Mouse (Mus musculus): ENCODE measurements around the gene Hand2.

Gene Hand2

DNA sequence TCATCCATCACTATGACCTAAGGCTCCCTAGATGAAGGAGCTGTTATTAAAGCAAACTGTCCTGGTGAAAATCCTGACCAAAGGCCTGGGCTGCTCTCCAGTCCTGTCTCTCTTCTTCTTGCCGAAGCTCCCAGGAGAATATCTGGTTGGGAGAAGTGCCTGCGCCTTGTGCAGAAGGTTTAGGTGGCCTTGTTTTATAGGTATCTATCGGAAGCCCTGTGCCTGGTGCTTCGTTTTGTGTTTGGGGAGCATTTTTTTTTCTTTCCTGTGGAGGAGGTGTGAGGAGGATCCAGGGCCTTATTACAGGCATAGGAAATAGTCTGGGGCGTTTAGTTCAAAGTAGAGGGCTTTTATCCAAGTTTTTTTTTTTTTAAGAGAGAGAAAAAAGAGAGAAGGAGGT is 3.9 kb downstream of the Hand2 start:
- in situ Hi-C loops (cut with MboI) = no loop called here

DNA sequence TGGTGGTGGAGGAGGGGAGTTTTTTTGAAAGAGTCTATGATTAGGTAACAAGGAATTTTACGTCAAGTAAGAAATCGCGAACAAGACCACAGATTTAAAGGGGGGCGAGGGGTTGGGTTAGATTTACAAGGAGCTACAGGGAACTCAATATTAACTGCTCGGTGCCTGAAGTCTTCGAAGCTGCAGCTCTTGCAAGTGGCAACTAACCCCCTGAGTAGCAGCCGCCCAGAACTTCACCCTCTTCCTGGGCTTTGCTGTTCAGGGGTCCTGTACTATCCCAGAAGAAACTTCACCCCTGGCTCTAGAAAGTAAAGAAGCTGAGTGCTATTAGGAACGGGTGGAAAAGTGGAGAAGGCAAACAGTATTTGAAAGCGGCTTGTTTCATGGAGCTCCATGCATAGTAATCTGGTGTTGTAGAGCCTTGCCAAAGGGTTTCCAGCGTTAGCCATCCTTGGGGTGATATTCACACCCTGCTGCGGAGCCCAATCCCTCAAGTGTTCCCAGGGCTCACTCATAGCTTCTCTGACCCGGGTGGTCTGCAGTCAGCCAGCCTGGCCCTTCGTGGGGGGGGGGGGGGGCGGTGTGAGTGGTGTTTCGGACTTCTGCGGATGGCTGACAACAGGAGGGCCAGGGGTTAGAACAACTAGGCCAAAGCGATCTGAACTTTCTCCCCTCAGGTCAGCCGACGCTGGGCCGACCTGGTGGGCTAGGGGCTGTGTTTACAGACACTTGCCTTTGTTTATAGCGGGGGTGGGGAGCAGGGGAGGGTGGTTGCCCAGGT is 4.5 kb downstream of the Hand2 start:
- in situ Hi-C loops (cut with MboI) = no loop called here

DNA sequence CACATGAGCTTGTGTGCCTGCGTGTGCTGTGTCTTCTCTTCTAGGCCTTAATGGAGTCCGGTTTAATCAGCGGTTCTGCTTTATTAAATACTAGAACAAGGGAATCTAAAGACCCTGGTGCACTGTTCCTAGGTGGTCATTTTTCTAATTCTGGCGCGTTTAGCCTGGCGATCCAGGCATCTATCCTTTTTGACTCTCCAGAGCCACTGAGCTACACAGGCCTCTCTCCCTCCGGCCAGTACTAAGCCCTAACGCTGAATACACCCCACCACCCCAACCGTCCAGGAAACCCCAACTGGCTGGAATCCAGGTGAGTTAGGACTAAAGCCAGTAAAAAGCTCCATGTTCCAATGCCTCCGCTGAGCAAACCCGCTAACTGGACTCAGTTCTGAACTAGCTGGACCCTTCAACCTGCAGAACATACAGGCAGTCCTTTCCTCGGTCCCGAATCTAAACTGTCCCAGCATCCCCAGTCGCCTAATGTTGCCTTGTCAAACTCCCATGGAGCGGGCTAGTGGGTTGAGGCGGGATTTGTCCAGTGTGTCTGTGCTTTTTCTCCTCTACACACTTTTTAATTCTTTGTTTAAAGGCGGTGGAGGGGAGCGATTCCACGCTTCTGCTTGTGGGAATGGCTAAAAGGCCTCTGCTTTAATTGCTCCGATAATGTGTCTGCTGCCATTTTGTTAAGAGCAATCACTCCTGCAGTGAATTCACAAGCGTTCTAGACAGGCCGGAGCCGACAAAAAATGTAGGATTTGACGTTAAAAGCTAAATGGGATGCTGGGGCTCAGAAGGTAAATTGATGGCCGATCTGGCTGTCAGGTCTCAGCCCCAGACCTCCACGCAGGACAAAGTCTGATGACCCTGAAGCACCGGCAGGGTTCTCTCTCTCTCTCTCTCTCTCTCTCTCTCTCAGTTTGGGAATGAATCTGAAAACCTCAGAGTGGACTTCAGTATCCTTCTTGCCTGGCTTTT is 5.6 kb downstream of the Hand2 start:
- in situ Hi-C loops (cut with MboI) = no loop called here

DNA sequence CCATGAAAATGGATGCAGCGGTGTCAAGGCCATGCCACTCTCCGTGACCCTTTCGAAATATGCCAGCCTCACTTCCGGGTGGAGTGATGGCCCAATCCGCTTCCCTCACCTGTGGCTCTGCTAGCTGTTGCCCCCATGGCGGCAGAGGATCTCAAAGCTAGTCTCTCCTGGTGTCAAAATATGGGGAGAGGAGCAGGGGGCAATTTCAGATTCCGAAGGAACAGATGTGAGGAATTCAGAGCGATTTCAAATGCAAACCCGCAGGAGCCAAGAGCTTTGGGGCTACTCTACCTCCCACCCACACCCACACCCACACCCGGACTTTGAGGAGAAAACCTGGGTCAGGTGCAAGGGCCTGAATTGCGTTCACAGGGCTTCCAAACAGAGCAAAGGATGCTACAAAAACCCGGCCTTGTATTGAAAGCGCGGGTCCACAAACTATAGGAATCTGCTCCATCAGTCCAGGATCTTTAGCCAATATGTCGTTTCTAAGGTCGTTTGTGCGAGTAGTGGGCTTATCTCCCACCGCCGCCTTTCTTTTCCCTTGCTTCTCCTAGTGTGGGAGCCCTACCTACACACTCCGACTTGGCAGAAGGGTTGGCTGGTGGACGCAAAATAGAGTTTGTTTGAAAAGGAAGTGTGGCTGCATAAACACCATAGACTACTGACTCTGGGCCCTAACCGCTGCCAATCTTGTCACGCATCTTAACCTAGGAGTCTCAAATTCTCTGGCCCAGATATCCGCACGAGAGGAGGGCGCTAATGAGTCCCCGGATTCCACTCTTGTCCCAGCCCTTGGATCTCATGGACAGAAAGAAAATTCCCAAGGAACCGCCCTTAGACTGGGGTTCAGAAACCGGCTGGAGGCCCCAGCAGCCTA is 6.7 kb downstream of the Hand2 start:
- in situ Hi-C loops (cut with MboI) = no loop called here

DNA sequence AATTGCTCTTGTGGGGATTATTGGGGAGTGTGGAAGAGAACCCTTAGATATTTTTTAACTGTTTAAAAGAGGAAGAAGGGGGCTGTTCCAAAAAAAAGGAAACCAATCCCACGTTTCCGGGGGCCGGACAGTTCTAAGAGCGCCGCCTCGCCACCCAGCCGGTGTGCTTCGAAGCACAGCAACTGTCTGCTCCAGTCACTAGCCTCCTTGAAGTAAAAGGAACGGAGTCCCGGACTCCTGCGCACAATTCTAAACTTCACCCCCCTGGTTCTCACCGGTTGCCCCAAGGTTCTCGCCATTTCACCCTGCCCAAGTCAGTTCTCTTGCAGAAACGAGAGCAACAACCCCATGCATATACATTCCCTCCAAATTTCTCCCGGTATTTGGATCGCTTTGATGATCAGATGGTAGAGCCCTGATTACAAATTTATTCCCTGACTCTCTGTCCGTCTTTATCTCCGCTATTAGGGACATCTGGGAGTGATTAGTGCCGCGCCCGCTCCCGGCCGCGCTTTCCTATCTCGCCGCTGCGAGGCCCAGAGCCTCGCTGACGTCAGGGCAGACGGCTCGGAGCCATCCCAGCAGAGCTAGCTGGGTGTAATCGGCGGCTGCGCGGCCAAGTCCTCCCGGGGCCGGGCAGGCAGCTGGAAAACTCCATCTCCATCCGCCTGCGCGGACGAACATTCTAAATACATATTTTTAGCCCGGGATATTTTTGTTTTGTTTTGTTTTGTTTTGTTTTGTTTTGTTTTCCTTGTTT is 7.6 kb downstream of the Hand2 start:
- in situ Hi-C loops (cut with MboI) = no loop called here

DNA sequence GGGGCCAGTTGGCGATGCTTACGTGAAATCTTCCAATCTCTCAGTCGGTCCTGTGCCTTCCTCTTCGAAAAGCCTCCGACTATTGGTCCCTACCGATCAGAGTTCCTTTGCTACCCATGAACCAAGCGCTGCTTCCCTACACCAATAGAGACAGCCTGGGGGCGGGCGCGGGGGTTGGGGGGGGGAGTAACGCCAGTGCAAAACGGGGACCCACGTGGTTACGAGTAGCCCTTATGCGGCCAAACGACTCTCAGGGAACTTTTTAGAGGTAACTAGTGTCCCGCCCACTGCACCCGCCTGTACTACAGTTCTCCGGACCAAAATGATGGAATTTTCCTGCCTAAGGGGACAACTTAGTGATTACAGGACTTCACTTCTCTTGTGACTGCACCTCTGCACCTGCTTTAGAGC is 8.2 kb downstream of the Hand2 start:
- in situ Hi-C loops (cut with MboI) = no loop called here

DNA sequence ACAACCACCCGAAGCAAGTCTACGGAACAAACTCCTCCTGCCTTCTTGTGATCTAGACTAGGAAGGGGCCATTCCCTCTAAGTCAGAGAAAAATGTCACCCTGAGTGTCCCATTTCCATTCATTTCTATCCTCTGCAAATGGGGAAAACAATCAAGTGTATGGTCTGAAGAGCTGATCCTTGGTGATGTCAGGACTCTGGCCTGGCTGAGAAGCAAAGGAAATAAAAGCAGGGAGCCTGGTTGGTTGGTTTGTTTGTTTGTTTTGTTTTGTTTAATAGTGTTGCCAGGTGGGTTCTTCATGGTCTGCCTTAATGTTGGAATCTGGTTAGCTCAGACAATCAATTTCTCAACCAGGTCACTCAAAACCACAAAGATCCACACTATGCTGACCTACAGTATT is 9.3 kb downstream of the Hand2 start:
- in situ Hi-C loops (cut with MboI) = no loop called here

DNA sequence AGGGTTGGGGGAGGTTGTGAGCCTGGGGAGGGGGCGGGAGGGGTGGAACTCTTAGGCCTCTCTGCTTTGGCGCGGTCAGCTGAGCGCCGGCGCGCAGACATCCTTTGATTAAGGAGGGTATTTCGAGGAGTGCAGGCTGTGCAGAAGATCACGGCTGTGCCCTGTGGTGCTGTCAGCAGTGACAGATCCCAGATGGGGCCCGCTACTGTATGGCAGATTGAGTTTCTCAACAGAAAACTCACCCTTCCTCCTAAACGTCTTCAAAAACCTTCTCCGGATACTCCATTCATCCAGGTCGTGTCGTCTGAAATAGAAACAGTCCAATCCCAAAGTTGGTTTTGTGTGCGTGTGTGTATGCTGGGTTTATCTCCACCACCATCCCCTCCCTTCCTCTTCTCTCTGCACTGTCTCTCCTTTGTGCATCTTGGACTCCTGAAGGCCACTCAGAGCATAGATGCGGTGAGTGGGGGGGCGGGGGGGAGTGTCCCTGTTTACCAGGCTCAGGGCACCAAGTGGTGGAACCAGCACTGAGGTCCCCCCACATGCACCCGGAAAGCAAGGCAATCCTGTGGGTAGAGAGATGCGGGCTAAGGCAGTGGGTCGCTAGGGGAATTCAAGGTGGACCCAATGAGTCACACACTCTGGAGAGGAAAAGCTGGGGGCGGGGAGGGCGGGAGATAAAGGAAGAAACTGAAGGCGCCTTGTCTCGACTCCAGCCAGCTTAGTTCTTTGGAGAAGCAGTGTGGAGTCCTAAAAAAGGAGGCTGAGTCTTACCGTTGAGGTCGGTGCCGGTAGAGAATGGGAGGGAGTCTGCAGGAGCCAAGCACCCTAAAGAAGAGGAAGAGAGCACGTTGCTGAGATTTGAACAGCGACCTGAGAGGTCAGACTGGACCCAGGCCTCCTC is 11.2 kb downstream of the Hand2 start:
- in situ Hi-C loops (cut with MboI) = no loop called here

DNA sequence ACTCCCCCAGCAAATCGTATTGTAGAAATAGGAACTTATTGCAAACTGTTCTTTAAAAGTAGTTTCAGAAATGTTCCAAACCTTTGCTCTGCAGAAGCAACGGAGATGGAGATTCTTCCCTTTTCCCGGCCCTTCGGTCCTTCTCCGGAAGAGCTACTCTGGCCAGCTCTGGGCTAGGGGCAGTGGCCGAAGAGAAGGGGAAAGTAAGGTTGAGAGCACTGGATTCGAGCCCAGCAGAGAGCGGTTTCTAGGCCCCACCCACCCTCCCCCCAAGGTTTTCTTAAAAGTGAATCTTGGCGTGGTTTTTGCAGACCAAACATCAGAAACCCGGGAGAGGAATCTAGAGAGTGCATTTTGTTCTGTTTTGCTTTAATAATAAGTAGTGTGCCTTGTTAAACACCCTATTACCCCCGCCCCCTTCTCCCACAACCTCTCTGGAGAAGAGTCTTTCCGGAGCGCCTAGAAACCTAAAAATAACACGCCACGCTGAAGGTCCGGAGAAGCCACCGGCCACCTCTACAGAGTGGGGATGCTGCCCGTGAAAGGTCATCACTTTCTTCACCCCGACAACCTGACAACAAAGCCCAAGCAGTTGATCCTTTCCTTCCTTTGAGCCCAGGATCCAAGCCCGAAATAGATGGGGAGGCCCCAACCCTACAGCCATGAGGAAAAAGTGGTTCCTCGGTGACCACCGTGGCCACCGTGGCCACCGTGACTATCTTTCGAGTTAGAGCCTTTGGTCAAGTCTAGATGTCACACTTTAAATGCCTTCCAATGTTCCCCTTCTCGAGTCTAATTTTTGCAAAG is 12.1 kb downstream of the Hand2 start:
- in situ Hi-C loops (cut with MboI) = no loop called here

DNA sequence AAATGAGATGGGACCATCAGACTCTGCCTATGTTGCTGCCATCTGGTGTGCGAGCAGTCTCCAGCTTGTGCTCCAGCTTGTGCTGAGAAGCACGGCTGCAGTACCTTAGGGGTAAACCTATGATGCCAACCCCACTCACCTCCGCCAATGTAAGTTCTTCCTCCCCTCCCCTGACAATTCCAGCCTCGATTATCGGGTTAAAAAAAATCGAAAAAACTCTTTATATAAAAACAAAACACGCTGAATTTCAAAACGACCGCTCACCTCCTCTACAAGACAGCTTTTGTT is 12.6 kb downstream of the Hand2 start:
- in situ Hi-C loops (cut with MboI) = no loop called here

DNA sequence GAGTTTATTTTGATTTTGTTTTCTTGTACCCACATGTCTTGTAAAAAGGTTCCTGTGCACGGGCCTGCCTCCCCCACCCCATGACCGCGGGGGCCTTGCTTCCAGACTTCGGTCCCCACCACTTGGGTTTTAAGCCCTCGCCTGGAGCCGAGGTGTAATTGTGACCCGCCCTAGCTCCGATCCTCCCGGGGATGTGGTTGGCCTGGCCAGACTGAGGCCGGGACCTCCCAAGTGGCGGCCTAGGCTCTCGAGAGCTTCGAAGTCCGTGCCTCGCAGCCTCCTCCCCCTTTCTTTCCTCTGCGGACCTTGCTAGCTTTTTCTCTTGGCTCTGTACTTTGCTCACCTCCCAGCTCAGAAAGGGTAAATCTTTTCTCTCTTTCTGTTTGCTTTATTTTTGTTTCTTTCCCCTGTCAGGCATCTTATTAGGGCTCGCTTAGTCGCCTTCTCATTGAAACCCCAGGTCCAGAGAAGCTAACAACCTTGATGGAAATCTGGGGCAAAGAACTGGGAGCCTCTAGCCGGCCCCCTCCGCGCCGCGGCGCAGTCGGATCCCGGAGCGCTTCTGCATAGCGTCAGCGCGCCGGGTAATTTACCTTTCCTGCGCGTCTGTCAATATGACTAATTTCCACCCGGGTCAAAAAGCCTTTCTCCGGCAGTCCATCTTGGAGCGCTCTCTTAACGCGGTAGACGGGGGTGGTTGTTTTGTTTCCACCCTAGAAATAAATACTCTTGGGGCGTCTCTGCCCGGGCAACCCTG is 13.2 kb downstream of the Hand2 start:
- in situ Hi-C loops (cut with MboI) = no loop called here

DNA sequence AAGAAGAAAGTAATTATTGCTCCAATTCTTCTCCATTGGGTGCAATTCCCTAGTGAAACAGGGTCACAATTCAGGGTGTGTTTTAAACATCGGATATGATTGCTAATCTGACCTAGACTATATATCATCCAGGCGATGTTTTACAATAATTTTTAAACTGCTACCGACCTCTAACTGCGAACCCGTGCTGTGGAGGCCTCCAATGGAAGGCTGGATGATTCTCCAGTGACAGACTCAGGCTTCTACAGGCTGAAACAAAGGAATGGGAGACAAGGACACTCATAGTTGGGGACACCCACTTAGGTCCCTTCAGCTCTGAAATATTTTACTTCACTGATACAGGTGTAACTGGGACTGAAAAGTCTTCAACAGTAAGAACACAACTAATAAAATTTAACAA is 13.9 kb downstream of the Hand2 start:
- in situ Hi-C loops (cut with MboI) = no loop called here

DNA sequence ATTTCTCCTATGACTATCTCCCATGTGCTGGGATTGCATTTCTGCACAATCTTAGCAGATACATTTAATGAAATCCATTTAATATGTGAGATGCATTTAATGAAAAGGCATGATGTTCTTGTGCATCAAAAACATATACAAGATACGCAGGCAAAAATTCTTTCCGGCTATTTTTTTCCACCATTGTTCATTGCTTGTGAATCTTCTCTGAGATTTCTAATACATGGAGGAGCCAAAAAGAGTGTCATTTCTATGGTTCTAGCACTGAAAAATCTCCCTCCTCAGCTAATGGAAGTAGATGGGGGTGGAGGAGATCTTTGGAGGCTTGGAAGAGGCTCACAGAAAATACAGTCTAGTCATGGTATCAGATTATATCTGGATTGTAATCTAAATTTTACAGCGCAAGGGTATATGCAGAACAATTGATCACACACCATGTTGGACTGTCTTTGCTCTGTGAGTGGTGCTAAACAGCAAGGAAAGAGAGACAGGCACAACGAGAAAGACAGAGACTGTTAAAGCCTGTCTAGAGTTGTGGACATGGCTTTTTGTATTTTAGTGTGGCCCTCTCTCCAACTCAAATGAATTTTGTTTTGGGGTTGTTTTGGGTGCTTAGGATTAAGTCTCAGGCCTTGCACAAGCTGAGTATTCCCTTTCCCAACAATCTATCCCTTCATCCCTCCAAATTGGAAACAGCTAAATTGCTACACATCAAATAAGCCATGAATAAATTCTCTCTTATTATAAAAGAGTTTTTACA is 16.7 kb downstream of the Hand2 start:
- in situ Hi-C loops (cut with MboI) = no loop called here

DNA sequence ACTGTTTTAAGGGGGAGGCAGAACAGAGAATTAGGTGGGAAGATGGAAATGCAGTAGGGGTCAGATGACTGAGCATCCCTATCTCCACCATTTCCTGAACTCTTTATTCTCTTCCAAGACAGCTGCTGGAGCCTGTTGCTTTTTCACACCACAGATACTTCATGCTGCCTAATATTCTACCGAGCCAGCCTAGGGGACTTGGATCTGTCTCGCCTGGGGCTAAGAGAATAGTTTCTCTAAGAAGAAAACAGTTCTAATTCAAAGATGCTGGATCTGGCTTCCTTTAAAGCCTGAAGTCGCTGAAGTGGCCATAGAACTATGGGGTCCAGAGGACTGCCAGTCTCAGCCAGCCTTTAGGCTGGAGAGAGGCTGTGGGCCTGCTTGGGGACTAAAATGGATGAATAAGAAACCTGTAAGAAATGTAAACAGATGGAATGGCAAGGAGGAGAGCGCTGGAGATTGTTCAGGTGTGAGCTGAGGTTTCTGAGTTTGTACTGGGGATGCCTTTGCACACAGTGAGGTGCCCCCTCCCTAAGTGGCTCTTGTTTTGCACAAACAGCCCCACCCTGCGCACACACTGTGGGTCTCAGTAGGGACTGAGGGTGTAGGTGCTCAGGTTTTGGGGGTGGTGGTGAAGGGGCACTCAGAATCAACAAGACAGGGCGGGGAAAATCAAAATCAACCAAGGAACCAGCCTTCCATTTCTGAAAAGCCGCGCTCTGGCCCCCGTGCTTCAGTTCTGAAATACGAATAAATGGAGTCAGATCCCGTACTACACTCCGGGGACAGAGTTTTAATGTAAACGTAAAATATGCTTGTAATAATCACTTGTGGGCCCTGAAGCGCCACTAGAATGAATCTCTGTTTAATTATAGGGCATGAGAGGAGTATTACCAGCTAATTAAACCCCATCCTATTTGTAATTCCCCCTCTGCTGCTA is 19.2 kb downstream of the Hand2 start:
- in situ Hi-C loops (cut with MboI) = no loop called here

DNA sequence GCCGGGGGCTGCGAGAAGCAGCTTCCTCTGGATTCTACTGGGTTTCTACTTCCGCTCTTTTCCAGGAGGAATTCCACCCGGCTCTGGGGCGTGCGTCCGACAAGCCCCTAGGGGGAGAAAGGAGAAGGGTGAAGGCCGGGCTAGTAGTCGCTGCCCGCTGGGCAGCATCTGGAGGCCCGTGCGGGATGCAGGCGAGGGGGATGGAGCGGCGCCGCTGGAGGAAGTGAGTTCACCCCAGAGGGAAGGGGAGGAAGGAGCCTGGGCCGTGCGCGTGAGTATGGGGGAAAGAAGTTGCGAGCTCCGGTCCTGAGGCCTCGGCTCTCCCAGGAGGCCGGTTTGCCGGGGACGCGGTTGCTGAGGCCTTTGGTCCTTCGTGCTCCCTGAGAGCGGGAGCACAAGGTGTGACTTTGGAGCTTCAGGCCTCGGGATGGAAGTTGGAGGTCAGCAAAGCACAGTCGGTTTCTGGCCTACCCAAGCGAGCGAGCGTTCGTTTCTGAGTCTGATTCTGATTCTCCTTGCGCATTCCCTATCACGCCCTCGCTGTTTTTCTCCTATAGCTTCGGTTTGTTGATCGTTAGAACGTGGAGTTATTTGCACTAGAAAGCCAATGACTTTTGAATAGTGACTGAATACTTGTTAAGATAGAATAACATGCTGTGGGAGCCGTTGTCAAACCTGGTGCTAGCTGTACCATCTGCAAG is 20.2 kb downstream of the Hand2 start:
- in situ Hi-C loops (cut with MboI) = no loop called here

DNA sequence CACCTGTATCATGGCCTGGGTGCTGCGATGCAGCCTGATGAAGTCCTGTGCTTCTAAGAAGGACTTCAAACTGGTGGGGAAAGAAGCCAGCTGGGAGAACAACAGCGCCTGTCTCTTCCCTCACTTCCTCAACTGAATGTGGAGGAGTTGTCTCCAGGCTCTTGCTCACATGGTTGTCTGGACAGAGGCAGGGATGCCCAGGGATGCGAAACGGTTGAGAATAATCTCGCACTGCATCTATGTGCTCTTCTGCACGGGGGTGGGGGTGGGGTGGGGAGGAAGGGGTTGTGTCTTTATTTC is 20.7 kb downstream of the Hand2 start:
- in situ Hi-C loops (cut with MboI) = no loop called here

All from mature B cell (primary cell).